Mouse (Mus musculus) E14TG2a.4 (cell line): ENCODE data around the gene Pgm5.

ENCODE experiments used
- CTCF ChIP-seq: conservative IDR thresholded peaks from 2 replicates; pipeline ENCODE4 v1.5.1; 2014; ENCODE audit warnings: low read length
- NANOG ChIP-seq: IDR thresholded peaks from 2 replicates; pipeline ENCODE4 v1.6.1; 2014; ENCODE audit warnings: borderline replicate concordance, low read length, mixed read lengths
- POU5F1 ChIP-seq: IDR thresholded peaks from 2 replicates; pipeline ENCODE4 v1.6.1; 2014; ENCODE audit warnings: low read length, borderline replicate concordance

DNA sequence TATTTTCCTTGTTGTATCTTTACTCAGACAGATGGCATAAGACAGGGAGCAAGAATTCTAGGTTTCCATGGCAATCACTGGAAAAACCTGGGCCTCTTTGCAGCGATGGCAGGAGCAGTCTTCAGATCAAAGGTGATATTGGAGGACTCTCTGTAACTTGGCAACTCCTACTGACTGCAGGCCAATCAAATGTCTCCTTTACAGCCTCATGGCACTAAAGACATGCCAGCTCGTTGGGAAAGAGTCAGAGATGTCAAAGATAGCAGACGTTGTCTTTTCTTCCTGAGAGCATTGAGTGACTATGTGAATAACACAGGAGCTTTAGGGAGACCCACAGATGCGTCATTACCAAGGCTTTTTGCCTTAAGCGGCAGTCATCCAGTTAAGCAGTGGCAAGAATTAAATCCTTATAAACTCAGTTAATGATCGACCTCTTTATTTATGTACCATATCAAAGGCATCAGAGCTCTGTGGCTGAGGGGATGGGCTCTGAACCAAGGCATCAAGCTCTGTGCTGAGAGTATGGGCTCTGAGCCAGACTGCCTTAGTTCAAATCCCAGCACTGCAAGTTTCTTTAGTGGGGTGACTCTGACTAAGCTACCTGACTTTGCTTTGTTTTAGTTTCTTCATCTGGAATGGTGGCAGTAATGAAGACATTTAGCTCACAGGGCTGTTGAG lies 209.2 kb downstream of the Pgm5 start:
- no peak for TF ChIP-seq CTCF
- no peak for TF ChIP-seq NANOG
- TF ChIP-seq POU5F1 = no peak
